Mouse (Mus musculus) thymus, postnatal 25 days (tissue): ENCODE measurements at regions not wholly inside any gene's neighbourhood (a gene's known extent, or its start where the extent isn't known, plus 50 kb on each side); places are given as distances from the start of the nearest gene placed in this dataset.

Experiments
- DNase-seq: peaks from one replicate; pipeline ENCODE4 v3.0.0; 2022

DNA sequence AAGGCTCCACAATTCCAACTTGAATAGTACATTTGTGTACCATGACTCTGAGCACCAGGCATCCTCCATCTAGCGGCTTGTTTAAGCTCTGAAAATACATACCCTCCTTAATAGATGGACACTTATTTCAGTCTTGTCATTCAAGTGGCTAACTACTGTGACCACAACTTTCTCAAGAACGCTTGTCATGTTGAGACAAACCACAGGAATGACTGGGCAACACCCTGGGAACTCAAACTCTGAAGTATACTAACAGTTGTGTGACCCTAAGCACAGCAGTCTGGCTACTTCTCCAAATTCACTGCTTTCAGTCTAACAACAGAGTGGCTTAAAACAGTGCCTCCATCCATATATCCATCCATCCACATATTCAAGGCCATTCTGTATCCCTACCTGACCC is 380.4 kb upstream of the Thbs1 start:
- DNase-seq: no peak

DNA sequence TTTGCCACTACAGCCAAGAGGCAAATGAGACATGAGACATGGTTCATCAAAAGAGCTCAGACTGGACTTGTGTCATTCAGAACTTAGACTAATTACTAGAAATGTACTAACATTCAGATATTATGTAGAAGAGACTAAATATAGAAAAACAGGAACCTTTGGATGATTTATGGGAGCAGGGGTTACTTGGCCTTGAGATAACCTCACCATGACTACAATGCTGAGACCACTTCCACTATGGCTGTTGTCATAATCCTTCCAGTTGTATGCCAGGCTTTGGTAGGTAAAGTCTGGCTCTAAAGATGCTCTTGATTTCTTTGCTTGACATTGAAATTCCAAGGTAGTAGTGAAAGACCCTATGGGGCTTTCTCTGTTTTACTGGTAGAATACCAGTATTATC is 369.3 kb upstream of the Thbs1 start:
- no peak for DNase-seq

DNA sequence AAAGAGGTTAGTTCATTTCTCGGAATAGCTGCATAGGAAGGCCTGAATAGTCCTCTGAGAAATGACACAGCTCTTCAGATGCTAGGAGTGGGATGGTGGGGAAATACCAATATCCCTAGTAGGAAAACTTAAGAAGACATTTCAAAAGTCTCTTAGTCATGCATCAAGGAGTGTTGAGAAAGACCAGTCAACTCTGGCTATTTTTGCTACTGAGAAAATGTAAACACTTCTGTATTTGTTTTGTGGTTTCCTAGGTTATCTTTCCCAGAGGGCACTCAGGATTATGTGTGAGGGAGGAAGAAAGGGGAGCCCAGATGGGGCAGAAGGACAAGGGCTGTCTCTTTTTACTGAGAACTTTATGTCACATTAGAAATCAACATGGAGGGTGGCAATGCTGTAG is 367.8 kb upstream of the Thbs1 start:
- no peak for DNase-seq

DNA sequence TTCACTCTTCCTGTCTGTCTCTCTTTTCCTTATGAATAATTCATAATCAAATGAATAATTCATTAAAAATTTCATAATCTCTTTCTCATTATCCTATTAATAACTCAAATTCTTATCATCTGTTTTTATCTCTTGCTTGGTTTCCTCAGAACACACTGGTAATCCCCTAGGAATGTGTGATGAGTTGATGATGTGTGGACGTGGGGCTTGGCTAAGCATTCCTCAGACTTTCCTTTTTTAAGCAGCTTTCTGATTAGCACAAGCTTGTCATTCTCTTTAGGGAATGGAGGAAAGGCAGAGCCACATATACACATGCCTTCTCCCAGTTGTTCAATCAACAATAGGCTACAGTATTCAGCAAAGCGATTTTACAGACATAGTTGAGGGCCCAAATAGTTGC is 365.9 kb upstream of the Thbs1 start:
- no peak for DNase-seq

DNA sequence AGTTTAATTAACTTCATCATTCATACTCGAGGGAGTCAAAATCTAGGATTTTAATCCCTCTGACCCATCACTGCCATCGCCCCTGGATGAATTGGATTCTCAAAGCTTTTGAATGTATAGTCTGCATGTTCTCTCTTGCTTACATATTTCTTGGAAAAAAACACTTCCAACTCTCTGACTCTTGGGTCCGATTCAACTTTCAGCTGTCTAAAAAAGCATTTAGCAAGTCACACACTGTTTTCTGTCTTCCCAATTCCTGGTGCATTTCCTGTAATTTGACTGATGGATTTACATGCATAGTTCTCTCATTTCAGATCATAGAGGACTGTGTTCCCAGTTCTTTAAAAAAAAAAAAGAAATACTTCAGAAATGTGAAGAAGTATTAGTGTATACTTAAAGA is 364.5 kb upstream of the Thbs1 start:
- no peak for DNase-seq

DNA sequence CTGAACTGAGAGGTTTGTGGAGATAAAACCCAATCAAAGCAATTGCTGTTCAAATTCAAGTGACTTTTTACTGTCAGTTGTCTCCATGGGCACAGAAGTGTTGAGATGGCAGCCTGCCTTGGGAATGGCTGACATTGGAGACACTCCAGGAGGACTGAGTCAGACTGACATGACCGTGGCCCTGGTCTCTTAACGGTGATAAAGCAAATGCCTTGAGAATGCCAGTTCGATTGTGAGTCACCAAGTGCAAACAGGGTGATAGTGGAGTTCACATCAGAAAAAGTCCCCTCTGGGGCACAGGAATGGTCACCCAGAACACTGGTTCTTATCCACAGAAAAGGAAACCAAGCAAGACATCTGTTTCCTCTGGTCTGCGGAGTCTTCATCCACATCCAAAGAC is 362.8 kb upstream of the Thbs1 start:
- no peak for DNase-seq

DNA sequence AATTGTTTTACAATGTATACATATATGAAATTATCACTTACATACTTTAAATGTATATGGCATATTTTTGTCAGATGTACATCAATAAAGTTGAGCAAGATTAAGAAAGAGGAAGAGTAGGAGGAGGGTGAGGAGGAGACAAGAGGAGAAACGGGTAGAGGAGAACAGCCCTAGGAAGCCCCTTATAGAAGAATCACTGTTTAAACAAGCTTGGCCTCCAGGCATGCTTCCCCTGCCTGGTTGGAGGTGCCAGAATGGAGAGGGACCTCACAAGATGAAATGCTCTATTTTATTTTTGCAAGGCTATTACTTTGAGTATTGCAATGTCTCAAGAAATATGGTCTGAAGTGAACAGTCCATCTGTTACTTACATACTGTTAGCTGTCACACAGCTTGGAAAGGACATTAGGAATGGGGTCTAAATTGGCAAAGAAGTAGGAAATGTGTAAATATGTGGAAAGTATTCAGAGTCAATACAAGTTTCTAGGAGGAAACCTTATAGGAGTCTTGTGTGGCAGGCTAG is 352.1 kb upstream of the Thbs1 start:
- no peak for DNase-seq

DNA sequence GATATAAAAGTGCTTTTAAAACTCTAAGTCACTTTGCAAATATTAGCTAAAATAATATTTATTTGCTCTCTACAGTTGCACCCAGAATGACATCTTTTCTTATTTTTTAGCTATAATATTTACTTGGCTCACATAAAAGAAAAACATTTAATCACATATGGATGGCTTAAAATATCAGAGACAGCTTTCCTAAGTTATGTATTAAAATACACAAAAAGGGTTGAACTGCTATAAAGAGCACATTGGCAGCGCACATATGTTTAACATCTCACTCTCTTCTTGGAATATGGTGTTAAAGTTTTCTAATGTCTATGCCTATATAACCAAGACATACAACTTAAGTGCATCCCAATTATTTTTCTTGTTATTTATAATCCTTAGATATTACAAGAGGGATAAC is 348.0 kb upstream of the Thbs1 start:
- no peak for DNase-seq

DNA sequence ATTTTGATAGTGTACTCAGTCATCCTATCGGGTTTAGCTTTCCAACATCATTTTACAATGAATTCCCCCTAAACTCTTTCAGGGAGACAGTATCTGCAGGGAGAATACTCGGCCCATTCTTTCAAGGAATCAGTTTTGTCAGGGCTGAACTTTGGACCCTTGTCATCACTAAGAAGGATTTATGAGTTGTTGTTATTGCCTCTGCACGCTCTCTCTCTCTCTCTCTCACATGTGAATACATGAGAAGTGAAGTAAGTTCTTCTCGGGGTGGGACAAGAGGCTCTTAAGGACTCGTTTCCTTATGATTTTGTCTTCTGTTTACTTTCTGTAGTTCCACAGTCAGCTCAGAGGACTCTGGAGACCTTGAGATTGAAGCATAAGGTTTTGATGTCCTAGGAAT is 346.1 kb upstream of the Thbs1 start:
- no peak for DNase-seq

DNA sequence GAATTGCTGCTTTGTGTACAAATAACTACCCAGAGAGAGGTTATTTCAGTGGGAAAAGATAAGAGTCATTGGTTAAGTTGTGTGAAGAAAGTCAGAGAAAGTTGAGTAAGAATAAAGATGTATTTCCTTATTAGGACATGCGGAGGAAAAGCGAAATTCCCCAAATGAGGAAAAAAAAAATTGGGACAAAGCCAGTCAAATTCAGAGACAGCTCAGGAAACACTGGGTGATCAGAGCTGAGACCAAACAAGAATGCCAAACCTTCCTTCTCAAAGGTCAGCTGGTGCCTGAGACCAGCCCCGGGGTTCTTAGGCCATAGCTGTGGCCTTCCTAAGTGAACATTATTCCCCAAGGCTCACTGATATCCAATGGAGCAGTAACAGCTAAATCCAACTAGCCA is 345.2 kb upstream of the Thbs1 start:
- no peak for DNase-seq

DNA sequence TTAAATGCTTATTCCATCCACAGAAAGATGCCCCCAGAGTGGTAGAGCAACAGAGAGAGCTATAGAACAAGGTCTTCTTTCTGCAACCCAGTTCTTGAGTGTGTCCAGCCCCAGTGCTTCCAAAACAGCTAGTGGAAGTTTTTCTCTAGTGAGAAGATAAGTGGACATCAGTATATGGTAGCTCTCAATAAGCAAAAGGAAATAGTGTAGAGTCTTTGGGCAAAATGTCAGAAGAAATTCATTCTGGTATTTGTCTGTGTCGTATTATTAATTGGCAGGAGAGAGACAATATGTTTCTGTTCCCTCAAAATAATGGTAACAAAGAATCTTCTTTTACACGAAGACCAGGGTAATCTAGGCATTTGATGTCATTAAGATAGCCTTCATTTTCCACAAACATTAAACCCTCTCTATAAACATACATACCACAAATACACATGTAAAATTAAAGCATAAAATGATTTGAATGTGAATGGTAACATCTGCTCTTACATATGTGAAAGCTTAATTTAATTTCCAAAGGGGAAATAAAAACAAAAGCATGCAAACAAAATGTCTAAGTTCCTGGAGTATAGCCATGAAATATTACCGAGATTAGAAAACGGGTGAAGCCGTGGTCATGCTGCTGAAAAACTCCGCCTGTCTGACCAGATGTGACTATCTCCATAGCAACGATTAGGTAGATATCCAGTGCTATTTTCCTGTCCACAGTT is 342.1 kb upstream of the Thbs1 start:
- DNase-seq: no peak

DNA sequence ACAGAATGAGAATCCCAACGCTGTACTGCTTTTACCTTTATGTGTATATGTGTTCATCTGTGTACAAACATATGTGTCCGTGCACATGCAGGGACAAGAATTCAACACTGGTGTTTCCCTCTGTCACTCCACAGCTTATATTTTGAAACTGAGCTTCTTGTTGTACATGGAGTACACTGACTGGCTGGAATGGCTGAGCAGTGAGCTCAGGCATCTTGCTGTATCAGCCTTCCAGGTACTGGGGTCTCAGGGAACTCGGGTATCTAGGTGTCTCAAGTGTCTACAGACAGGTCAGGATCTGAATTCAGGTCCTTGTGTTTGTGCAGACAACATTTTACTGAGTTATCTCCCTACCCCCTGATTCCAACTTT is 341.6 kb upstream of the Thbs1 start:
- no peak for DNase-seq

DNA sequence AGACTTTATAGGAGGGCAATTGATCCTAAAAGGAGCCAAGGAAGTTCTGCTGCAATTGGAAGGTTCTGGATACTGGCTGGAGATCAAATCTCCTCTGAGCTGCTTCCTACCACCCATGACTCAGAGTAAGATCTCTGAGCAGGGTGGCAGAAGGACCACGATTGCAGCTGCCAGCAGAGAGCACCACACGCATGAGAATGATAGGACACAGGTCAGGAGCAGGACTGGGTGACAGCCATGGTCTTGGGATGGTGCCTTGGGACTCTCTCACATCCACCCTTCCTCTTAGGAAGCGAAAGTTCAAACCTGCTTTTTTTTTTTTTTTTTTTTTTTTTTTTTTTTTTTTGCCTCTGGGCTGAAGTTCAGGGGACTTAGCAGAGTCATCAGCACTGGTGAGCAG is 331.4 kb upstream of the Thbs1 start:
- DNase-seq: no peak

DNA sequence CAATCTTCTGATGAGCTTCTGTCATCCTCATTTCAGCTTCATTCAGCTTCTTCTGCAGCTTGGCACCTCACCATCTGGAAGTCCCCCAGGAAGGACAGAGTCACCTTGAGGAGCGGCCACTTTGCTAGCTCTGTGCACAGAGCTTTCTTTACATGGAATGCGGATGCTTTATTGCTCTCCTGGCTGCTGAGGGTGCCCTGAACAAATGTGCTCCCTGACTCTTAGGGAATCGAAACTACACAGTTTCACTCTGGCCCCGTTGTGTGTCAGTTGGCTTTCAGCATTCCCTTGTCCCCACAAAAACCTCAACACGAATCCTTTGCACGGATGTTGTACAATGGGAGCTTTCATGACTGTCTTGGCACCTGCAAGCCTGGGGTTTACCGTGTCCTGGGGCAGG is 330.9 kb upstream of the Thbs1 start:
- no peak for DNase-seq

DNA sequence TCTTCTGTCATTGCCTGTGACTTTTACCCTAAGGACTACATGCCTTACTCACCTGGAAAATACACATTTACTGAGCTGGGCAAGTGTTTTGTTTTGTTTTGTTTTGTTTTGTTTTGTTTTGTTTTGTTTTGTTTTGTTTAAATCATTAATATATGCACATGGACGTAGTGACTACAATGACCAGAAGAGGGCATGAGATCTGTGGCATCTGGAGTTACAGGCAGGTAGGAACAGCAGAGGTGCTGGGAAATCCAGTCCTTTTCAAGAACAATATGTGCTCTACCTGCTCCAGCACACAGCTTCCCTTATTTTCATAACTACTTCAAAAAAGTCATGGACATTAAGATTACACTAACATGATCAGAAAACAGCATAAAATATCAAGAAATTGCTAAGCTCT is 324.4 kb upstream of the Thbs1 start:
- DNase-seq: no peak

DNA sequence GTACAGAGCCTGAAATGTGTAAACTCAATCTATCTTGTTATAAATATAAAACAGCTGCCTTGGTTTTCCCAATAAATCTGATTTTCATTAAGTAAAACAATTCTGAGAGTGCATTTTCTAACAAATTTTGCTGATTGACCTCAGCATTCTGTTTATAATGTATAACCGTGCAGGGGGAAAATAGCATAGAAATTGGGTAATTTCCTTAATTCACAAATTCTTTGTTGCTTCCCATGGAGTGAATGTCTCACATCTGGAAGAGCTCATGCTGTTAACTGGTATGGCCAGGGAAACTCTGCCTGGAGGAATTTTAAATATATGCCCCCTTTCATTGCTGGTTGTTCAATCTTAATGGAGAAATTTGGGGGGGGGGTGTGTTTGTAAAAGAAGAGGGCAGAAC is 317.4 kb upstream of the Thbs1 start:
- no peak for DNase-seq

DNA sequence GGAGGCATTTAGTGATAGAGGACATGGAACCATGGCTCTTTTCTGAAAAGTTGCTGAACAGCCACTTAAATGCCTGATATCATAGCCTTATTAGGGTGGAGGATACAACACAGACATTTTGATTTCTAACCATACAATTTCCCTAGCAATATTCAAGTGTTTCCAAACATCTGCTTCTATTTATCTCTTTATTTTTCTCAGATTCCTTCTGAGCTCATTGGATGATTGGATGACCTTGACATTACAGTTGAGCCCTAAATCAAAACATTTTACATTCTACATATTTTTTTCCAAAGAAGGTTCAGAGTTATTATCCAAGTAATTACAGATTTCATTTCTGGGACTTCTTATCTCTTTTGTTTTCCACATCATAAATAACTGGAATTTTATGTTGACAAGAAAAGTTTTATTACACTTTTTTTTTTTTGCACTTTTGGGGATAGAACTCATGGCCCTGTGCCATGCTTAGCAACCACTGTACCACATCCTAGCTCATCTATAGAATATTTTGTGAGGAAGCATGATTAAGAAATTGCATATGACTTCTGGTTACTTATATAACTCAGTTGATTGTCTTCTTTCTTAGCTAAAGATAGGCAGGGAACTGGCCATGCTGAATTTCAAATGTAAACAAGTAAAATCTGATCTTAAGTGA is 309.6 kb upstream of the Thbs1 start:
- no peak for DNase-seq

DNA sequence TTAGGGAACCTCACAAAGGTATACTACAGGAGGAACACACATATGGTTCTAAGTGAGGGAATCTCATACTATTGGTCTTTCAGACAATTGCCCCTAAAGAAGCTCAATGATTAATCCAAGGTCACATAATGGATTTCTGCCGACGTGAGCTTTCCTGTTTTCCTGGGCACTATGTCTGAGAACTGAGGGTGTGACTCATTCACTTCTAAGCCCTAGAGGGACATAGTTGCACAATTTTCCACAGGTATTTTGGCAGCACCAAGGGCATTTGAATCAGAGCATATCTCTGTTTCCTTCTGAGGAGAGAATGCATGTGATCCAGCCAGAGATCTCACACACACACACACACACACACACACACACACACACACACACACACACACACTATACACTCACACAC is 309.0 kb upstream of the Thbs1 start:
- no peak for DNase-seq

DNA sequence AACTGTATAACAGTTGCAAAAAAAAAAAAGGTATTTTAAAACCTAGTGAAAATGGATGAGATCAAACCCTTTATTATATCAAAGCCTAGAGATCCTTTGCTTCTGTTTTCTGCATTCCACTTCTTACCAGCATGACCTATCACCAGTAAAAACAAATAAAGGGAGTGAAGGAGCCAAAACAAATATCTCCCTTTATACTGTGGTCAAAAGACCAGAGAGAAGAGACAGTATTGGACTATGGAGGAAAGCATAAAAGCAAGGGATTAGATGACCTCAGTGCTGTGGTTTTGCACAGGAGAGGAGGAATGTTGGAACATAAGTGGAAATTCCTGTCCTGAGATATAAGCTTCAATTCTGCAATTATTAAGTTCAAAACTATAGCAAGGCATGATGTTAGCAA is 307.0 kb upstream of the Thbs1 start:
- DNase-seq: no peak

DNA sequence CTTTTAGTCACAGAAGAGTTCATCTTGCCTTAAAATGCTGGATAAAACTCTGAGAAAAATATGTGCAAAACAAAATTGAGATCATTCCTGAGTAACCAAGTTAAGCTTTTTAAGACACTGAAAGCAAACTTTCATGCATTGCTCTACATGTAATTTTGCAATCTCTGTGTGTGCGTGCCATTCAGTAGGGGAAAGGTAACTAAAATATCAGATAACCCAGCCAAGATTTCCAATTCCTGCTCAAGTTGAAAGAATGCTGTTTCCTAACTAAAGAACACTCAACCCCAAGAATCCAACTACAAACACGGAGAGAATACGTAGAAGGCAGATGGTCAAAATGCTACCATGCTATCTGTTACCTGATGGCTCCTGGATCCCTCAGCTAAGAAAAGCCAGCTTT is 304.6 kb upstream of the Thbs1 start:
- DNase-seq: no peak

DNA sequence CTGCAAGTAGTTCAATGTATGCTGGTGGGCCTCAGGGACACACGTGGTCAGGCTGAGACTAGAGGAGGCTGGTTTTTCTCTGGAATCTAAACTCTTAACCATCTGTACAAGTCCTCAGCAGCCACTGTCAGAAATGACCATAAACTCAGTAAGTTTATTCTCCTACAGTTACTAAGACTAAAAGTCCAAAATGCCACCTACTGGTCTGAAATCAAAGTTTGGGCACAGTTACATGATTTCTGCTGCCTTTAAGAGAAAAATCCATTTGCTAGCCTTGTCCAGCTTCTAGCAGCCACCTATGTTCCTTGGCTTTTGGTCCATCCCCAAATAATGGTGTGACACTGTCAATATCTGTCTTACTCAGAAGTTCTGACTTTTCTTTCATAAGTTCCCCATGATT is 300.2 kb upstream of the Thbs1 start:
- DNase-seq: no peak

DNA sequence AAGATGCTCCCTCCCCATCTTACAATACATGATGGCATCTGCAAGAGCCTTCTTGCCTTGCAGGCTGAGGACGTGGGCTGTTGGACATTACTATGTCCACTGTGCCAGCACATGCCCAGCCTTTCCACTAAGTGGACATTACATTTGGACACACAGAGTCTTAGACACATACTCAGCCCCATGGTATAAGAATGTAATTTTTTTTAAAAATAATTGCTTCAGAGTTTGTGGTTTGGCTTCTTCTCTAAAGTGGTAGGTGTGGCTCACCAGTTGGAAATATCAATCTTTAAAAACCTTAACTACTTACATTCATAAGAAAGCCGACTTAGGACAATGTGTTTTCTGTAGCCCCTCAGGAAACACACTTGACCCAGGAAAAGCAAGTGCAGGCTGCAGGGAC is 299.7 kb upstream of the Thbs1 start:
- no peak for DNase-seq

DNA sequence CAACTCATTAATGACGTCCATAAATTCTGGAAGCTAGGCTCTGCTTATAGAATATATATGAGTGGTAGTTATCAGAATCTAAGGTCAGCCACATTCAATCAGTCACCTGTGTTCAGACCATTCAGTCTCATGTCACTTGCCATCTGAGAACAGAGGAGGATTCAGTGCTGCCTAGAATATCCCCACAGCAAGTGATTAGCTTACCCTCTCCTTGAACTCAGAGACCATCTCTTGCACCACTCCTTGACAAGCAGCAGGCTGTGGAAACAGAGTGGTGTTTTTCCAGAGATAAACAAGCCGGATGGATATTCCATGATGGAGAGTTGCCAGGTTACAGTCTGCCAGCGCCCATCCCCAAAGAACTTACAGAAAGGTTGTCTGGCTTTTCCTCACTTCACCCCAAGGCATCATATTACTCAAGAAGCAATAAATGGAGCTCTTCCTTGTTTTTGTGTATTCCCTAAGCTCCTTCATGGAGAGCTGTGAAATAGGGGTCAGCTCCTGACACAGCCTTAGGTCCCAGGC is 291.9 kb upstream of the Thbs1 start:
- DNase-seq: no peak

DNA sequence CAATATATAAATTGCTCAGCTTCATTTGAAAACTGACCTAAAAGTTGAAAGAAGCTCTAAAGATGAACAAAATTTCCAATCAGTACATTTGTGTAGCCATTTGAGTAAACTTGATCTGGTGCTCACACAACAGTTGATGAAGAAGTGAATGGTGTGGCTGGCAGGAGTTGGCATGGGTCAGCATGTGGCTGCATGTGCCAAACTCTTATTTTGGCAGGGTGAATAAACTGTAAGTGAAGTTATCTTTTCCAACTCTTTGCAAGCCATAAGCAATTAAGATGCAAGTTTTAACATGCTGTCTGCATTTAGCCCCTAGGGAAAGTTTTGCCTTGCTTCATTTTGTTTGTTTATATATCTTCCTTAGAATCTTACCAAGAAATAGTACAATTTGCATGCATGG is 291.0 kb upstream of the Thbs1 start:
- DNase-seq: no peak

DNA sequence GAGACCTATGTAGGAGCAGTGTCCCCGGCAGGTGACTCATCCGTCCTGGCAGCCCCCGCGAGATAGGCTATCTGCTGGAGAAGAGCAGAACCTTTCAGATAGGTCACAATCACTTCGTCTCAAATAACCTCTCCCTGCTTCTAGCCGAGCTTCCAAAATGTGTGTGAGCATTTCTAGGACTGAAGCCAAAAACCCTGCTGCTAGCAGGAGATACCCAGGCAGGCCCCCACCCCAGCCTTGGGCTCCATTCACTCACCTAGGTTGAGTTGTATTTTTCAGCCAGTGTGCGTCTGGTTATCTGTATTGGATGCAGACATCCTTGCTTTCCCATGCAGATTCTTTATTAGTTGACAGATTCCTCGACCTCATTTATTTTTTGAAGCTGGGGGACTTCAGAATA is 286.6 kb upstream of the Thbs1 start:
- DNase-seq: no peak
